Mouse (Mus musculus) liver, embryonic 13.5 days (tissue): ENCODE data around the gene Myef2. TPM values are rescaled to one million over a fixed set of nuclear protein-coding genes. Genes with fewer than 3 reads are reported as not detected.

ENCODE experiments used
- ATAC-seq: fragments of 200-750 bp; cut with Nextera tagmentation; 2 replicates; pipeline ENCODE4 v1.8.0; 2017; ENCODE audit warnings: low read depth, mild to moderate bottlenecking, moderate number of reproducible peaks, moderate library complexity
- DNase-seq: peaks from one replicate; pipeline ENCODE4 v3.0.0; 2022
- H3K27ac ChIP-seq: fragments of 300-500 bp; sonication (generic); 2 replicates; pipeline ENCODE4 v1.5.1; 2015; ENCODE audit warnings: moderate library complexity, mild to moderate bottlenecking, inconsistent platforms
- H3K27me3 ChIP-seq: fragments of 300-500 bp; sonication (generic); 2 replicates; pipeline ENCODE4 v1.6.1; 2015; ENCODE audit warnings: mild to moderate bottlenecking, inconsistent platforms
- H3K36me3 ChIP-seq: fragments of 300-500 bp; sonication (generic); 2 replicates; pipeline ENCODE4 v1.6.1; 2015; ENCODE audit warnings: mild to moderate bottlenecking, inconsistent platforms
- H3K4me1 ChIP-seq: fragments of 300-500 bp; sonication (generic); replicated peaks from 2 replicates; pipeline ENCODE4 v1.6.1; 2015; ENCODE audit warnings: inconsistent platforms
- H3K4me2 ChIP-seq: fragments of 300-500 bp; sonication (generic); 2 replicates; pipeline ENCODE4 v1.6.1; 2015; ENCODE audit warnings: inconsistent platforms, mild to moderate bottlenecking, moderate library complexity
- H3K4me3 ChIP-seq: fragments of 300-500 bp; sonication (generic); replicated peaks from 2 replicates; pipeline ENCODE4 v1.5.1; 2015; ENCODE audit warnings: mild to moderate bottlenecking, inconsistent platforms
- H3K9ac ChIP-seq: fragments of 300-500 bp; sonication (generic); 2 replicates; pipeline ENCODE4 v1.6.1; 2015; ENCODE audit warnings: mild to moderate bottlenecking, inconsistent platforms
- H3K9me3 ChIP-seq: fragments of 300-500 bp; sonication (generic); replicated peaks from 2 replicates; pipeline ENCODE4 v1.6.1; 2016; ENCODE audit warnings: inconsistent platforms
- WGBS: fragments of 180-500 bp; shearing (Covaris S2); methylation state at CpG from one replicate; pipeline ENCODE4 v1.1.7; 2015; ENCODE audit not compliant: insufficient replicate concordance; 5-methylcytosine and 5-hydroxymethylcytosine counted together
- polyA plus RNA-seq: library from polyadenylated mRNA; unstranded; fragments of >200 nt; fragmentation: Nextera tagmentation; extraction: Ambion mirVana; gene quantifications from 2 replicates; pipeline ENCODE4 v1.2.1, GENCODE M21; 2015

The Myef2 gene
- polyA plus RNA-seq, result 30.0 and 37.6 TPM in 2 replicates

GRCm38 (mm10) chr2:125123477-125123852, at the start of gene Myef2:
Gene Myef2 (minus strand): TSS chr2:125123661.
- WGBS, result 1% methylated on average over 32 of the region's 48 CpGs
- Histone ChIP-seq H3K9ac (peak within 1 kb of the TSS; percentile 87), H3K4me1 (peaks cover 38% of the 10 kb centered on the region), H3K36me3 (no peaks in the 10 kb centered on the region), H3K27ac (peak within 1 kb of the TSS; percentile 80), H3K9me3 (no peaks in the 10 kb centered on the region), H3K4me2 (peak within 1 kb of the TSS; percentile 82), H3K27me3 (no peaks in the 10 kb centered on the region), H3K4me3 (peak within 1 kb of the TSS; percentile 73)
- ATAC-seq, result peak; percentile 89
- peak; percentile 74 for DNase-seq

GRCm38 (mm10) chr2:125162012-125162470, 38.6 kb upstream of the Myef2 start:
- Histone ChIP-seq H3K9me3 (no peaks in the 10 kb centered on the region), H3K9ac (no peak overlapping the region), H3K4me1 (no peaks in the 10 kb centered on the region), H3K4me2 (no peak overlapping the region), H3K27ac (no peak overlapping the region), H3K27me3 (no peaks in the 10 kb centered on the region), H3K36me3 (no peaks in the 10 kb centered on the region), H3K4me3 (no peak overlapping the region)
- ATAC-seq (no peak), DNase-seq (no peak)
- 64% methylated on average over 4 of the region's 4 CpGs for WGBS

GRCm38 (mm10) chr2:125155504-125155903, 32.0 kb upstream of the Myef2 start:
- Histone ChIP-seq H3K9me3 (no peaks in the 10 kb centered on the region), H3K27me3 (no peaks in the 10 kb centered on the region), H3K4me1 (no peaks in the 10 kb centered on the region), H3K4me3 (no peak overlapping the region), H3K36me3 (no peaks in the 10 kb centered on the region), H3K9ac (no peak overlapping the region), H3K27ac (no peak overlapping the region), H3K4me2 (no peak overlapping the region)
- DNase-seq (no peak), ATAC-seq (no peak)
- 21% methylated on average over 2 of the region's 2 CpGs for WGBS

GRCm38 (mm10) chr2:125154294-125154693, 30.8 kb upstream of the Myef2 start:
- no peak for ATAC-seq
- WGBS, result 66% methylated on average over 9 of the region's 9 CpGs
- H3K4me2 ChIP-seq, result no peak overlapping the region

GRCm38 (mm10) chr2:125152388-125152787, 28.9 kb upstream of the Myef2 start, which contains the start of gene Slc12a1:
Gene Slc12a1 (plus strand): TSS chr2:125152505.
- H3K36me3 ChIP-seq, result no peaks in the 10 kb centered on the region
- WGBS, result 70% methylated on average over 6 of the region's 6 CpGs
- H3K4me2 ChIP-seq, result no peak within 1 kb of the TSS
- H3K4me1 ChIP-seq, result no peaks in the 10 kb centered on the region
- DNase-seq (no peak), ATAC-seq (no peak)
- no peak within 1 kb of the TSS for H3K9ac ChIP-seq
- no peak within 1 kb of the TSS for H3K27ac ChIP-seq
- no peaks in the 10 kb centered on the region for H3K27me3 ChIP-seq
- H3K9me3 ChIP-seq, result no peaks in the 10 kb centered on the region
- H3K4me3 ChIP-seq, result no peak within 1 kb of the TSS

More at GRCm38 (mm10) chr2:125154294-125154693, 30.8 kb upstream of the Myef2 start:
- DNase-seq, result no peak
- Histone ChIP-seq H3K9me3 (no peaks in the 10 kb centered on the region), H3K4me3 (no peak overlapping the region), H3K4me1 (no peaks in the 10 kb centered on the region), H3K36me3 (no peaks in the 10 kb centered on the region), H3K27me3 (no peaks in the 10 kb centered on the region), H3K27ac (no peak overlapping the region), H3K9ac (no peak overlapping the region)

- Histone ChIP-seq H3K4me2 (no peak overlapping the region), H3K9me3 (no peaks in the 10 kb centered on the region), H3K36me3 (no peaks in the 10 kb centered on the region), H3K27me3 (0 out of 2 replicates have a peak, but pooled peaks cover 3% of the 10 kb centered on the region), H3K4me3 (no peak overlapping the region), H3K9ac (no peak overlapping the region), H3K27ac (no peak overlapping the region), H3K4me1 (no peaks in the 10 kb centered on the region)
- ATAC-seq (no peak), DNase-seq (no peak)
These were observed 18.9 kb upstream of the Myef2 start for GRCm38 (mm10) chr2:125142336-125142735.

- DNase-seq (no peak), ATAC-seq (no peak)
- Histone ChIP-seq H3K4me2 (no peak overlapping the region), H3K27ac (no peak overlapping the region), H3K36me3 (no peaks in the 10 kb centered on the region), H3K27me3 (peaks cover 14% of the 10 kb centered on the region), H3K4me1 (peaks cover 8% of the 10 kb centered on the region), H3K9ac (no peak overlapping the region), H3K9me3 (no peaks in the 10 kb centered on the region), H3K4me3 (no peak overlapping the region)
- 14% methylated on average over 7 of the region's 7 CpGs for WGBS
These were observed 13.4 kb upstream of the Myef2 start for GRCm38 (mm10) chr2:125136846-125137245.

- Histone ChIP-seq H3K4me2 (peak within 1 kb of the TSS; percentile 53), H3K9ac (no peak within 1 kb of the TSS), H3K4me1 (peaks cover 8% of the 10 kb centered on the region), H3K36me3 (no peaks in the 10 kb centered on the region), H3K9me3 (no peaks in the 10 kb centered on the region), H3K27me3 (peaks cover 14% of the 10 kb centered on the region), H3K27ac (no peak within 1 kb of the TSS), H3K4me3 (peak within 1 kb of the TSS; percentile 23; the same call in 1 of the 2 replicates)
- DNase-seq (peak; percentile 61), ATAC-seq (no peak)
- WGBS, result 3% methylated on average over 39 of the region's 39 CpGs
These were observed 12.7 kb upstream of the Myef2 start, which contains the start of gene Ctxn2 for GRCm38 (mm10) chr2:125135903-125136811. Gene Ctxn2 (plus strand): TSS chr2:125136692.

- H3K4me1 ChIP-seq, result peaks cover 8% of the 10 kb centered on the region
- no peaks in the 10 kb centered on the region for H3K36me3 ChIP-seq
- 31% methylated on average over 4 of the region's 4 CpGs for WGBS
- DNase-seq (no peak), ATAC-seq (no peak)
- peaks cover 14% of the 10 kb centered on the region for H3K27me3 ChIP-seq
- no peak overlapping the region for H3K9ac ChIP-seq
- H3K9me3 ChIP-seq, result no peaks in the 10 kb centered on the region
- no peak overlapping the region for H3K4me2 ChIP-seq
- H3K27ac ChIP-seq, result no peak overlapping the region
- no peak overlapping the region for H3K4me3 ChIP-seq
These were observed 10.7 kb upstream of the Myef2 start for GRCm38 (mm10) chr2:125134113-125134512.

- no peak for ATAC-seq
- Histone ChIP-seq H3K9me3 (no peaks in the 10 kb centered on the region), H3K4me2 (no peak overlapping the region), H3K27ac (no peak overlapping the region), H3K9ac (no peak overlapping the region), H3K36me3 (no peaks in the 10 kb centered on the region), H3K4me3 (no peak overlapping the region), H3K27me3 (no peaks in the 10 kb centered on the region), H3K4me1 (peaks cover 11% of the 10 kb centered on the region)
- DNase-seq, result no peak
- WGBS, result 45% methylated on average over 3 of the region's 3 CpGs
These were observed 3.3 kb upstream of the Myef2 start for GRCm38 (mm10) chr2:125126792-125127191.

- ATAC-seq, result no peak
- 18% methylated on average over 4 of the region's 4 CpGs for WGBS
- no peak overlapping the region for H3K9ac ChIP-seq
- H3K27ac ChIP-seq, result no peak overlapping the region
- H3K36me3 ChIP-seq, result no peaks in the 10 kb centered on the region
- no peak overlapping the region for H3K4me3 ChIP-seq
- H3K4me1 ChIP-seq, result peaks cover 20% of the 10 kb centered on the region
- H3K27me3 ChIP-seq, result no peaks in the 10 kb centered on the region
- H3K4me2 ChIP-seq, result no peak overlapping the region
- no peak for DNase-seq
- no peaks in the 10 kb centered on the region for H3K9me3 ChIP-seq
These were observed 2.4 kb upstream of the Myef2 start for GRCm38 (mm10) chr2:125125824-125126223.
